Mouse (Mus musculus) heart, postnatal 0 days (tissue): ENCODE measurements around the gene Palm2. TPM values are rescaled to one million over a fixed set of nuclear protein-coding genes. Genes with fewer than 3 reads are reported as not detected.

ENCODE experiments used
- ATAC-seq: fragments of 200-750 bp; cut with Nextera tagmentation; 2 replicates; pipeline ENCODE4 v1.8.0; 2017; ENCODE audit warnings: low read depth, moderate number of reproducible peaks, moderate library complexity; ENCODE audit not compliant: insufficient read depth
- DNase-seq: peaks from one replicate; pipeline ENCODE4 v3.0.0-alpha.2; 2016; ENCODE audit warnings: low spot score
- H3K27ac ChIP-seq: fragments of 300-500 bp; sonication (generic); 2 replicates; pipeline ENCODE4 v1.5.1; 2014; ENCODE audit warnings: low read depth, mild to moderate bottlenecking
- H3K27me3 ChIP-seq: fragments of 300-500 bp; sonication (generic); 2 replicates; pipeline ENCODE4 v1.6.1; 2014; ENCODE audit warnings: low read length, mixed read lengths; ENCODE audit not compliant: control insufficient read depth, insufficient read depth
- H3K36me3 ChIP-seq: fragments of 300-500 bp; sonication (generic); replicated peaks from 2 replicates; pipeline ENCODE4 v1.6.1; 2014; ENCODE audit warnings: low read length, mixed read lengths; ENCODE audit not compliant: control insufficient read depth, insufficient read depth
- H3K4me1 ChIP-seq: fragments of 300-500 bp; sonication (generic); 2 replicates; pipeline ENCODE4 v1.6.1; 2014; ENCODE audit warnings: antibody characterized with exemption; ENCODE audit not compliant: control insufficient read depth, insufficient read depth
- H3K4me2 ChIP-seq: fragments of 300-500 bp; sonication (generic); 2 replicates; pipeline ENCODE4 v1.6.1; 2014; ENCODE audit warnings: low read depth, mild to moderate bottlenecking, low read length, moderate library complexity
- H3K4me3 ChIP-seq: fragments of 300-500 bp; sonication (generic); 2 replicates; pipeline ENCODE4 v1.5.1; 2014; ENCODE audit warnings: low read depth, low read length
- H3K9ac ChIP-seq: fragments of 300-500 bp; sonication (generic); replicated peaks from 2 replicates; pipeline ENCODE4 v1.6.1; 2014; ENCODE audit warnings: low read depth, low read length, mixed read lengths
- H3K9me3 ChIP-seq: fragments of 300-500 bp; sonication (generic); replicated peaks from 2 replicates; pipeline ENCODE4 v1.6.1; 2016; ENCODE audit warnings: low read length; ENCODE audit not compliant: control insufficient read depth
- CTCF ChIP-seq: IDR thresholded peaks from 2 replicates; pipeline ENCODE4 v1.5.1; 2016; ENCODE audit warnings: antibody characterized with exemption, control low read depth, low read depth
- EP300 ChIP-seq: IDR thresholded peaks from 2 replicates; pipeline ENCODE4 v1.6.1; 2016; ENCODE audit warnings: antibody characterized with exemption, low read depth
- WGBS: fragments of 180-500 bp; shearing (Covaris S2); extraction: QIAGEN DNeasy Blood & Tissue Kit; methylation state at CpG from one replicate; pipeline ENCODE4 v1.1.7; 2014; 5-methylcytosine and 5-hydroxymethylcytosine counted together
- polyA plus RNA-seq: library from polyadenylated mRNA; unstranded; fragments of >200 nt; fragmentation: Nextera tagmentation; extraction: Ambion mirVana; gene quantifications from 2 replicates; pipeline ENCODE4 v1.2.1, GENCODE M21; 2015
- total RNA-seq: library from RNA; depleted of rRNA; stranded (reverse); fragments of >200 nt; gene quantifications from 2 replicates; pipeline ENCODE4 v1.2.3, GENCODE M21; 2014; ENCODE audit warnings: low replicate concordance

Palm2 gene
- total and polyA plus RNA-seq, 2 experiments from 2014 or later = 6.6 to 12.6 TPM

DNA sequence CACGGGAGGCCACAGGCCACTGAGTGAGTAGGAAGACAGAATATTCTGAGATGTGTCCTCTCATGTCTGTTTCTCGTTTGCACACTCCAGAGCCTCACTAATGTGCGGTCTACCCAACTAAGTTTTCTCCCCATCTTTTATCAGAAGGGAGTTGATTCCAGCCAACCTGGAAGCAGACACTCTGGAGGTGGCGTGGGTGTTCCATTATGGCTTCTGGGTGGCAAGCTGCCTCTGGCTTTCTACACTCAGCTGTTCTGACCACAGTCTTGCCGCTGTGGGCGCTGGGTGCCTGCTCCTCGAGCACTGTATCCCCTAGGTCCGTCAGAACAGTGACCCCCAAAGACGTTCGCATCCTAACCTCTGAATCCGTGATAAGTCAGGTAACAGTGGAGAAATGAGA is 248.9 kb downstream of the Palm2 start:
- H3K9ac ChIP-seq = no peak overlapping the region
- H3K36me3 ChIP-seq = peaks cover 3% of the 10 kb centered on the region; the same call in 1 of the 2 replicates
- no peak overlapping the region for H3K4me3 ChIP-seq
- TF ChIP-seq EP300 = no peak
- TF ChIP-seq CTCF = no peak
- ATAC-seq = no peak
- peak overlapping the region; percentile 24; the same call in 1 of the 2 replicates for H3K27ac ChIP-seq
- no peaks in the 10 kb centered on the region for H3K9me3 ChIP-seq
- H3K4me1 ChIP-seq = peaks cover 31% of the 10 kb centered on the region
- H3K4me2 ChIP-seq = no peak overlapping the region
- no peak for DNase-seq
- 74% methylated on average over 11 of the region's 11 CpGs for WGBS
- no peaks in the 10 kb centered on the region for H3K27me3 ChIP-seq

DNA sequence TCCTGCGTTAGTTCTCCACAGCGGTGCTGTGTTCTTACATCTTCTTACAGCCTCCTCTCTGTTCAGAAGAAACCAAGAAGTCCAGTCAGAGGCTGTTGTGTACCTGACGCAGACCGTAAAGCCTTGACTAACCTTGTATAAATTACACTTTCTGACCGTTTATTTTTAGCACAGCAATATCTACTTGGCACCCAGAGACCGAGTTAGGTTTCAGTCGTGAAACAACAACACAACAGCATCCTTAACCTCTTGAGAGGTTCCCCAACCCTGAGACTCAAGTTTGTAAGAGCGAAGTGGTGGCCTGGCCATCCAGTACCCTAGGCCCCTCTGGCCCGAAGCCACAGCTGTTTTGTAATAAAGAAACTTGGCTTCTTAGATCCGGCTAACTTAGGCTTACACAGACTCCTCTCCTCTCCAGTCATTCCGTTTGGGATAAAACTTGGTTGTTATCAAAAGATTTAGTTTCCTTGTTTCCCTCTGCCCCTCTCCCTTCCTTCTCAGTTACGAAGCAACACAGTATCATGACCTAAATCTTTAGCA is 250.7 kb downstream of the Palm2 start:
- DNase-seq (peak; percentile 45), ATAC-seq (no peak)
- WGBS = 37% methylated on average over 12 of the region's 12 CpGs
- H3K27ac ChIP-seq = no peak overlapping the region; the same call in 1 of the 2 replicates
- H3K9me3 ChIP-seq = no peaks in the 10 kb centered on the region
- TF ChIP-seq CTCF = no peak
- no peak for TF ChIP-seq EP300
- no peak overlapping the region; the same call in 1 of the 2 replicates for H3K9ac ChIP-seq
- peaks cover 20% of the 10 kb centered on the region for H3K36me3 ChIP-seq
- H3K4me3 ChIP-seq = no peak overlapping the region
- no peak overlapping the region for H3K4me2 ChIP-seq
- H3K4me1 ChIP-seq = peaks cover 31% of the 10 kb centered on the region
- no peaks in the 10 kb centered on the region for H3K27me3 ChIP-seq

- Histone ChIP-seq H3K4me1 (peaks cover 24% of the 10 kb centered on the region), H3K36me3 (peaks cover 40% of the 10 kb centered on the region), H3K4me3 (no peak overlapping the region), H3K9me3 (no peaks in the 10 kb centered on the region), H3K9ac (no peak overlapping the region), H3K4me2 (no peak overlapping the region), H3K27ac (no peak overlapping the region), H3K27me3 (no peaks in the 10 kb centered on the region)
- 80% methylated on average over 3 of the region's 3 CpGs for WGBS
- DNase-seq (no peak), ATAC-seq (no peak)
- TF ChIP-seq EP300 = no peak
- TF ChIP-seq CTCF = no peak
Measured at GRCm38 (mm10) chr4:57686736-57687135, 252.7 kb downstream of the Palm2 start.

- Histone ChIP-seq H3K27me3 (no peaks in the 10 kb centered on the region), H3K4me2 (no peak overlapping the region), H3K9me3 (no peaks in the 10 kb centered on the region), H3K4me1 (peaks cover 17% of the 10 kb centered on the region), H3K27ac (no peak overlapping the region), H3K36me3 (peaks cover 43% of the 10 kb centered on the region), H3K4me3 (no peak overlapping the region), H3K9ac (no peak overlapping the region)
- no peak for TF ChIP-seq EP300
- TF ChIP-seq CTCF = no peak
- DNase-seq = no peak
- no peak for ATAC-seq
- WGBS = 76% methylated on average over 3 of the region's 3 CpGs
Measured at GRCm38 (mm10) chr4:57687583-57687982, 253.5 kb downstream of the Palm2 start.

DNA sequence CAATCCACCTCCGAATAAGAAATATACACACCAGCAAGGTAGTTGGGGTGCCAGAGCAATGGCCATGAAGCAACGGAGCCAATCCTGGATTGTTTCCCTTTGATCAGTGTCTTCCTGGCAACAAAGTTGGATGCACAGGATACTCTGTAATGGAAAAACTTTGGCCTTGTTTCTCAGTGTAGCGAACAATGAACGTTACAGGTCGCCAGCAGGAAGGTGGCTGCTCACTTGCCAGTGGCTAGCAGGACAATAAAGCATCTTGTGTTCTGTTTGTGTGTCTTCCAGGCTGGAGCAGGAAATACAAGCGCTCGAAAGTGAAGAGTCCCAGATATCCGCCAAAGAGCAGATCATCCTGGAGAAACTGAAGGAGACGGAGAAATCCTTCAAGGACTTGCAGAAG is 254.1 kb downstream of the Palm2 start:
- ATAC-seq (no peak), DNase-seq (no peak)
- Histone ChIP-seq H3K4me3 (no peak overlapping the region), H3K27me3 (no peaks in the 10 kb centered on the region), H3K4me1 (peaks cover 16% of the 10 kb centered on the region), H3K9me3 (no peaks in the 10 kb centered on the region), H3K36me3 (peaks cover 46% of the 10 kb centered on the region), H3K4me2 (no peak overlapping the region), H3K9ac (no peak overlapping the region), H3K27ac (0 out of 2 replicates have a peak overlapping the region, but pooled peaks have one; percentile 9)
- WGBS = 64% methylated on average over 9 of the region's 9 CpGs
- TF ChIP-seq EP300 (no peak), CTCF (no peak)

GRCm38 (mm10) chr4:57690001-57690400 is 256.0 kb downstream of the Palm2 start:
- DNase-seq = no peak
- Histone ChIP-seq H3K36me3 (peaks cover 53% of the 10 kb centered on the region), H3K9ac (no peak overlapping the region), H3K4me3 (no peak overlapping the region), H3K4me2 (no peak overlapping the region), H3K27me3 (no peaks in the 10 kb centered on the region), H3K9me3 (no peaks in the 10 kb centered on the region), H3K27ac (0 out of 2 replicates have a peak overlapping the region, but pooled peaks have one; percentile 13), H3K4me1 (0 out of 2 replicates have a peak, but pooled peaks cover 2% of the 10 kb centered on the region)
- ATAC-seq = no peak
- WGBS = 60% methylated on average over 6 of the region's 6 CpGs
- TF ChIP-seq CTCF (no peak), EP300 (no peak)
